Mouse (Mus musculus): ENCODE measurements around the gene Cd300lf.

DNA sequence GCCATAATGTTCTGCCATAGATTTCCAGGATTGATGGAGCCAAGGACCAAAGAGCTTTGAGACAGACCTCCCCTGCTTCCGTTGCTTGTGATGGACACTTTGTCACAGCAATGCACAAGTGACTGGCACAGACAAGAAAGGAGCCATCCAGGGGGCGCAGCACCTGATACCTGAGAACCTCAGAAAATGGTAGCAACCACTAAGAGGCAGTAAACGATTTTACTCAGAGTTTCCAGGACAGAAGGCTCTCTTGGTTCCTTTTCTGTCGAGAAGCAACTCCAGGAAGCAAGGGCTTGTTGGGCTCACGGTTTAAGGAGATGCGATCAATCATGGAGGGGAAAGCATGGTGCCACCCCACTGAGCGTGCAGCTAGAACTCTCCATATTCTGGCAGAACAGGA lies 47.6 kb downstream of the Cd300lf start:
- peak; percentile 57 for TF ChIP-seq RAD21 (IDR thresholded peaks at IDR 0.05; ENCODE audit: low read depth, low read length)
- TF ChIP-seq EP300 (IDR thresholded peaks at IDR 0.05; ENCODE audit: low read length), result peak; percentile 55; the same call in 1 of the 2 replicates
- TF ChIP-seq SIN3A (IDR thresholded peaks at IDR 0.05; ENCODE audit: low read length), result no peak
- no peak for TF ChIP-seq HCFC1 (IDR thresholded peaks at IDR 0.05; ENCODE audit: low read depth, low read length)
- peak; percentile 81 for TF ChIP-seq JUND (conservative IDR thresholded peaks at IDR 0.05; ENCODE audit: low read depth, low read length)
- no peak for TF ChIP-seq MAFK (IDR thresholded peaks at IDR 0.05; ENCODE audit: insufficient replicate concordance, low read length)
- peak in 1 of 2 experiments; percentile 81; a peak in 2 of 4 replicates for TF ChIP-seq CTCF (conservative IDR thresholded peaks at IDR 0.05 in 1 of 2, IDR thresholded peaks at IDR 0.05 in 1 of 2; ENCODE audit: low read depth in 2 of 2, low read length in 2 of 2)
- no peak for TF ChIP-seq POLR2A (IDR thresholded peaks at IDR 0.05; ENCODE audit: low read depth, low read length)
- peak; percentile 32; the same call in 1 of the 2 replicates for TF ChIP-seq NELFE (IDR thresholded peaks at IDR 0.05; ENCODE audit: low read depth, low read length)
- no peak for TF ChIP-seq MAX (IDR thresholded peaks at IDR 0.05; ENCODE audit: low read length)
- no peak for TF ChIP-seq NRF1 (IDR thresholded peaks at IDR 0.05; ENCODE audit: low read depth, low read length)
